Mouse (Mus musculus): ENCODE results near the gene Gm5796.
"Not testable (repeated sequence)": the region's sequence is repeated elsewhere in the genome, so short reads cannot be mapped to it uniquely, and the experiment has no call there.

Gene Gm5796

GRCm38 (mm10) chr14:4023641-4024040, at the start of gene Gm5796:
Gene Gm5796 (plus strand): TSS chr14:4023941.
- not testable (repeated sequence) for DNase-seq (ENCODE audit: low read depth, low spot score)

- not testable (repeated sequence) for DNase-seq (ENCODE audit: low read depth, low spot score)
Measured at GRCm38 (mm10) chr14:3998094-3998493, 25.6 kb upstream of the Gm5796 start, which contains the start of gene Gm3099. Gene Gm3099 (plus strand): TSS chr14:3998394.

GRCm38 (mm10) chr14:4083820-4084219, 60.1 kb downstream of the Gm5796 start, which contains the start of gene Gm3115:
Gene Gm3115 (plus strand): TSS chr14:4084120.
- not testable (repeated sequence) for DNase-seq (ENCODE audit: low read depth, low spot score)
